Mouse (Mus musculus): ENCODE data around the gene Ank3. TPM values are rescaled to one million over a fixed set of nuclear protein-coding genes. Genes with fewer than 3 reads are reported as not detected.
A peak's percentile ranks its signal among the peaks of the same experiment; 100 is the strongest.
"Not testable (repeated sequence)": the region's sequence is repeated elsewhere in the genome, so short reads cannot be mapped to it uniquely, and the experiment has no call there.

The Ank3 gene
- 31.0 and 37.5 TPM in 2 replicates for total RNA-seq (2014; rRNA removed)
- 2.9 and 3.1 TPM in 2 replicates for polyA plus RNA-seq (2012; rRNA removed)

DNA sequence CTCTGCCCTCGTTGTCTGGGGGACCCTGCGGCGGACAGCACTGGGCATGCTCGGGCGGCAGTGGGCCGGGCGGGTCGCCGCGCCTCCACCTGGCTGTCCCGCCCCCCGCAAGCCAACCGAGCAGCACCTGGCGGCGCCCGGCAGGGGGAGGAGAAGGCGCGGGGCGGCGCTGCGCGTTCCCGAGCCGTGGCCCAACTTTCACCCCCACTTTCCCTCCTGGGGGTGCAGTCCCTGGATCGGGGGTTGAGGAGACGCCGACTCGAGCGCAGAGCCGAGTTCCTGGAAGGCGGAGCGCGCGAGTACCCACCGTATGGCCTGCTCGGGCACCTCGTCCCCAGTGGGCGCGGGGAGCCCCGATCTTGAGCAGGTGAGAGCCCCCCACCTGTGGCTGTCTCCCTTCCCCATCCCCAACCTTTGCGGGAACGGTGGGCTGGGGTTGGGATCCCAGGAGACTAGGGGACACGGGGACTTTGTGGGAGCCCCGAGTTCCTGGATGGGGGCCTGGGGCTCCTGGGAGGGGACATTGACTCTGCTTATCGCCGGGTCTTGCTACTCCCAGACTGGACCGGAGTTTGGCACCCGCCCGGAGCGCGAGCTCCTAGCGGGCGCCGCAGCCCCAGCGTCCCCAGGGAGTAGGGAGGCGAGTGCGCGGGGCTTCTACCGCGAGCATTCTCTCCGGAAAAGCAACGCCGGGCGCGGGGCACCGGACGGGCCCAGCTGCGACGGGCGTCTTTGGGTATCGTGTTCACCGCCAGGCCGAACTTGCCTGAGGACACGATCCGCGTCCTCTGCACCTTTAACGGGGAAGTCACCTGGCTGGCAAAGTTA, at the start of gene Ank3:
TSS of gene Ank3 (plus strand) at position 11 of the 828 bp plus-strand sequence.
- DNase-seq (ENCODE audit: extremely low read depth, low read depth, low spot score) = no peak
- H3K27me3 ChIP-seq (ENCODE audit: control insufficient read depth, insufficient read depth, low read length) = peaks cover 7% of the 10 kb centered on the region
- no peaks in the 10 kb centered on the region for H3K36me3 ChIP-seq (ENCODE audit: control insufficient read depth, insufficient read depth, low read length)
- H3K9ac ChIP-seq (ENCODE audit: low read depth, low read length) = peak within 1 kb of the TSS; percentile 66
- no peak for TF ChIP-seq CTCF (IDR thresholded peaks at IDR 0.05; ENCODE audit: low read depth, low read length)
- no peak for TF ChIP-seq POLR2A (IDR thresholded peaks at IDR 0.05; ENCODE audit: extremely low read depth, insufficient read depth, low read length)
- peaks cover 5% of the 10 kb centered on the region; the same call in 1 of the 2 replicates for H3K4me1 ChIP-seq (ENCODE audit: control insufficient read depth, insufficient read depth, low read length)
- no peaks in the 10 kb centered on the region for H3K79me2 ChIP-seq (ENCODE audit: control insufficient read depth, insufficient read depth, low read length)
- peak within 1 kb of the TSS; percentile 67 for H3K4me3 ChIP-seq (ENCODE audit: insufficient read depth, low read depth, low read length)
- under 1% methylated on average over 77 of the region's 77 CpGs for WGBS
- peak within 1 kb of the TSS; percentile 45 for H3K27ac ChIP-seq (replicated peaks; ENCODE audit: insufficient read depth, low read depth, low read length)

- no peak overlapping the region for H3K9ac ChIP-seq (ENCODE audit: low read depth, low read length)
- peak overlapping the region; percentile 21 for H3K4me3 ChIP-seq (ENCODE audit: insufficient read depth, low read depth, low read length)
- H3K27me3 ChIP-seq (ENCODE audit: control insufficient read depth, insufficient read depth, low read length) = no peaks in the 10 kb centered on the region
- H3K4me1 ChIP-seq (ENCODE audit: control insufficient read depth, insufficient read depth, low read length) = 0 out of 2 replicates have a peak, but pooled peaks cover 2% of the 10 kb centered on the region
- peaks cover 3% of the 10 kb centered on the region; the same call in 1 of the 2 replicates for H3K79me2 ChIP-seq (ENCODE audit: control insufficient read depth, insufficient read depth, low read length)
- no peak overlapping the region for H3K27ac ChIP-seq (replicated peaks; ENCODE audit: insufficient read depth, low read depth, low read length)
- DNase-seq (ENCODE audit: extremely low read depth, low read depth, low spot score) = no peak
- WGBS = 46% methylated on average over 12 of the region's 12 CpGs
- TF ChIP-seq CTCF (IDR thresholded peaks at IDR 0.05; ENCODE audit: low read depth, low read length) = no peak
- no peak for TF ChIP-seq POLR2A (IDR thresholded peaks at IDR 0.05; ENCODE audit: extremely low read depth, insufficient read depth, low read length)
- H3K36me3 ChIP-seq (ENCODE audit: control insufficient read depth, insufficient read depth, low read length) = no peaks in the 10 kb centered on the region
Observed at GRCm38 (mm10) chr10:69351071-69351841, 47.3 kb upstream of the Ank3 start.

- no peak for DNase-seq (ENCODE audit: extremely low read depth, low read depth, low spot score)
- no peak overlapping the region for H3K27ac ChIP-seq (replicated peaks; ENCODE audit: insufficient read depth, low read depth, low read length)
- H3K4me3 ChIP-seq (ENCODE audit: insufficient read depth, low read depth, low read length) = peak overlapping the region; percentile 62; the same call in 1 of the 2 replicates
- H3K4me1 ChIP-seq (ENCODE audit: control insufficient read depth, insufficient read depth, low read length) = 0 out of 2 replicates have a peak, but pooled peaks cover 2% of the 10 kb centered on the region
- WGBS = 11% methylated on average over 11 of the region's 11 CpGs
- H3K79me2 ChIP-seq (ENCODE audit: control insufficient read depth, insufficient read depth, low read length) = peaks cover 3% of the 10 kb centered on the region; the same call in 1 of the 2 replicates
- TF ChIP-seq POLR2A (IDR thresholded peaks at IDR 0.05; ENCODE audit: extremely low read depth, insufficient read depth, low read length) = no peak
- no peak for TF ChIP-seq CTCF (IDR thresholded peaks at IDR 0.05; ENCODE audit: low read depth, low read length)
- H3K27me3 ChIP-seq (ENCODE audit: control insufficient read depth, insufficient read depth, low read length) = no peaks in the 10 kb centered on the region
- no peaks in the 10 kb centered on the region for H3K36me3 ChIP-seq (ENCODE audit: control insufficient read depth, insufficient read depth, low read length)
- peak overlapping the region; percentile 44; the same call in 1 of the 2 replicates for H3K9ac ChIP-seq (ENCODE audit: low read depth, low read length)
Observed at GRCm38 (mm10) chr10:69351842-69352211, 46.7 kb upstream of the Ank3 start.

GRCm38 (mm10) chr10:69352212-69353085, 46.1 kb upstream of the Ank3 start, which contains the start of gene Cdk1:
Gene Cdk1 (minus strand): TSS chr10:69352938.
- H3K4me3 ChIP-seq (ENCODE audit: insufficient read depth, low read depth, low read length) = peak within 1 kb of the TSS; percentile 62
- H3K79me2 ChIP-seq (ENCODE audit: control insufficient read depth, insufficient read depth, low read length) = peaks cover 3% of the 10 kb centered on the region; the same call in 1 of the 2 replicates
- H3K4me1 ChIP-seq (ENCODE audit: control insufficient read depth, insufficient read depth, low read length) = 0 out of 2 replicates have a peak, but pooled peaks cover 2% of the 10 kb centered on the region
- H3K27ac ChIP-seq (replicated peaks; ENCODE audit: insufficient read depth, low read depth, low read length) = no peak within 1 kb of the TSS
- under 1% methylated on average over 51 of the region's 51 CpGs for WGBS
- TF ChIP-seq CTCF (IDR thresholded peaks at IDR 0.05; ENCODE audit: low read depth, low read length) = no peak
- no peak for TF ChIP-seq POLR2A (IDR thresholded peaks at IDR 0.05; ENCODE audit: extremely low read depth, insufficient read depth, low read length)
- no peaks in the 10 kb centered on the region for H3K27me3 ChIP-seq (ENCODE audit: control insufficient read depth, insufficient read depth, low read length)
- peak within 1 kb of the TSS; percentile 44 for H3K9ac ChIP-seq (ENCODE audit: low read depth, low read length)
- DNase-seq (ENCODE audit: extremely low read depth, low read depth, low spot score) = peak; percentile 84
- no peaks in the 10 kb centered on the region for H3K36me3 ChIP-seq (ENCODE audit: control insufficient read depth, insufficient read depth, low read length)

DNA sequence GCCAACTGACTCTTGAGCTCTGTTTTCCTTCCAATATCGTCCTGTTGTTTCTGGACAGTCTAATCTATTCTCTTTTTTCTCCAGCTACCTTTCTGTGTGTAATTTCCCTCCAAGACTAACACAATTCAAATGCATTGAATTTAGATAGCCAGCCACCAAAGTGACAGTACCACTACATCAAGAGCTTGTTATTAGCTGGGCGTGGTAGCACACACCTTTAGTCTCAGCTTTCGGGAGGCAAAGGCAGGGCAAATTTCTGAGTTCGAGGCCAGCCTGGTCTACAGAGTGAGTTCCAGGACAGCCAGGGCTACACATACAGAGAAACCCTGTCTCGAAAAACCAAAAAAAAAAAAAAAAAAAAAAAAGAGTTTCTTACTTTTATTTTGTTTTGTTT, 45.5 kb upstream of the Ank3 start:
- not testable (repeated sequence) for H3K4me1 ChIP-seq (ENCODE audit: control insufficient read depth, insufficient read depth, low read length); DNase-seq (ENCODE audit: extremely low read depth, low read depth, low spot score); H3K9ac ChIP-seq (ENCODE audit: low read depth, low read length); H3K79me2 ChIP-seq (ENCODE audit: control insufficient read depth, insufficient read depth, low read length); H3K36me3 ChIP-seq (ENCODE audit: control insufficient read depth, insufficient read depth, low read length); H3K27me3 ChIP-seq (ENCODE audit: control insufficient read depth, insufficient read depth, low read length); H3K27ac ChIP-seq (replicated peaks; ENCODE audit: insufficient read depth, low read depth, low read length); H3K4me3 ChIP-seq (ENCODE audit: insufficient read depth, low read depth, low read length)
- WGBS = 18% methylated on average over 5 of the region's 5 CpGs

Data from liver, adult 2 months (tissue).